In the genomic region with DNA sequence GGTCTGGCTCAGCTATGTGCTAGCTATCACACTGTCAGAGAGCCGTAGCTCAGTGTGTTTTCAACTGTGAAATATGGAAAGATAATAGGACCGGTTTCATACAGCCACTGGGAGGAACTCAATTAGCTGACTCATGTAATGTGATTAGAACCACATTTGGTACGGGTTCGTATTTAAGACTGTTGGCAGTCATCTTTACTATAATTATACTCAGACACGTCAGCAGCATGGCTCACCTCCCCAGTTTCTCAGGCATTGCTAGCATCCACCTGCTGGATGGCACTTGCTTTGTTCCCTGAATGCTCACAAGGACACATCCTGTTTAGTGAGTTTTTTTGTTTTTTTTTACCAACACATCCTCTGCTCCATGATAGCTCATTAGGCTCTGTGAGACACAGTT, we compare ENCODE assay signal across 21 mouse cellular contexts. TPM values are rescaled to one million over a fixed set of nuclear protein-coding genes. Genes with fewer than 3 reads are reported as not detected.
A peak's percentile ranks its signal among the peaks of the same experiment; 100 is the strongest.
DNase-seq lines count a peak whose midpoint lies in the region; ATAC-seq and TF ChIP-seq lines count a peak whose summit lies in the region.
"Had no signal": no experiment of that assay in that cellular context is flagged by ENCODE, and none has a peak within 500 bp of the region (broad histone marks: within the 10 kb centered on the region; RNA-seq: fewer than 3 reads in every experiment).

No protein-coding gene starts in this region.

- no peaks in the 10 kb centered on the region for H3K36me3 ChIP-seq in myocyte (ENCODE audit: control insufficient read depth, insufficient read depth)
- no peaks in the 10 kb centered on the region for H3K36me3 ChIP-seq in forebrain, embryonic 13.5 days (ENCODE audit: poor library complexity, severe bottlenecking)
- H3K36me3 ChIP-seq: embryonic facial prominence, embryonic 13.5 days; limb, embryonic 13.5 days; liver, embryonic 15.5 days; neural tube, embryonic 12.5 days had no signal

- no peaks in the 10 kb centered on the region for H3K9me3 ChIP-seq in forebrain, embryonic 13.5 days (replicated peaks)
- H3K9me3 ChIP-seq: embryonic facial prominence, embryonic 13.5 days; limb, embryonic 13.5 days; liver, embryonic 15.5 days; neural tube, embryonic 12.5 days had no signal

- no peak overlapping the region for H3ac ChIP-seq in myocyte (ENCODE audit: control insufficient read depth, insufficient read length)

- no peak for TF ChIP-seq POLR2A in myocyte (IDR thresholded peaks at IDR 0.05; ENCODE audit: insufficient read length, low read depth)

- 53% methylated on average over 5 of the region's 5 CpGs for WGBS in forebrain, embryonic 13.5 days

- no peak overlapping the region for H3K9ac ChIP-seq in forebrain, embryonic 13.5 days
- H3K9ac ChIP-seq: embryonic facial prominence, embryonic 13.5 days; limb, embryonic 13.5 days; liver, embryonic 15.5 days; neural tube, embryonic 12.5 days had no signal

- no peak for ATAC-seq in forebrain, embryonic 13.5 days
- ATAC-seq: hindbrain, embryonic 16.5 days had no signal

- H3K27me3 ChIP-seq in myocyte (ENCODE audit: control insufficient read depth, insufficient read depth, insufficient read length), result no peaks in the 10 kb centered on the region
- H3K27me3 ChIP-seq in forebrain, embryonic 13.5 days, result no peaks in the 10 kb centered on the region
- H3K27me3 ChIP-seq: embryonic facial prominence, embryonic 13.5 days; limb, embryonic 13.5 days; liver, embryonic 15.5 days; neural tube, embryonic 12.5 days had no signal

- peak; percentile 44 for DNase-seq in layer of hippocampus, adult 9-11 months
- no peak for DNase-seq in layer of hippocampus, adult 11-12 months (ENCODE audit: low spot score)
- peak; percentile 24 for DNase-seq in right cerebral cortex, postnatal 25 days
- no peak for DNase-seq in right cerebral cortex, postnatal 10 days (ENCODE audit: low spot score in 2 of 2)
- no peak for DNase-seq in heart, postnatal 10 days
- DNase-seq: adrenal gland, postnatal 10 days; cerebellum, adult 18-20 months; gastrocnemius, postnatal 36 days; kidney, adult 18-20 months; kidney, postnatal 10 days; lung, postnatal 10 days; midbrain, embryonic 14.5 days; thymus, postnatal 4 days had no signal

- no peak overlapping the region for H3K27ac ChIP-seq in forebrain, embryonic 13.5 days
- H3K27ac ChIP-seq: embryonic facial prominence, embryonic 13.5 days; limb, embryonic 13.5 days; liver, embryonic 15.5 days; neural tube, embryonic 12.5 days had no signal

- H3K4me3 ChIP-seq in myocyte, result no peak overlapping the region
- no peak overlapping the region for H3K4me3 ChIP-seq in forebrain, embryonic 13.5 days
- H3K4me3 ChIP-seq: embryonic facial prominence, embryonic 13.5 days; limb, embryonic 13.5 days; liver, embryonic 15.5 days; neural tube, embryonic 12.5 days had no signal

- peak overlapping the region; percentile 18 for H3K4me2 ChIP-seq in myocyte (ENCODE audit: low read depth)
- no peak overlapping the region for H3K4me2 ChIP-seq in forebrain, embryonic 13.5 days
- H3K4me2 ChIP-seq: embryonic facial prominence, embryonic 13.5 days; limb, embryonic 13.5 days; liver, embryonic 15.5 days; neural tube, embryonic 12.5 days had no signal

- H3K4me1 ChIP-seq in forebrain, embryonic 13.5 days, result peaks cover 11% of the 10 kb centered on the region; the same call in 1 of the 2 replicates
- H3K4me1 ChIP-seq: limb, embryonic 13.5 days; liver, embryonic 15.5 days; neural tube, embryonic 12.5 days had no signal

- intact Hi-C loops in heart, postnatal 10 days (cut with DNase I), result no loop called here

- no peaks in the 10 kb centered on the region for H3K79me2 ChIP-seq in myocyte (ENCODE audit: control insufficient read depth, insufficient read depth)

TF ChIP-seq in myocyte, 11 proteins besides CTCF, POLR2A, EP300 and RAD21:
- no peak for TF ChIP-seq CEBPB (IDR thresholded peaks at IDR 0.05; ENCODE audit: insufficient read depth, poor library complexity, severe bottlenecking)
- TF ChIP-seq MYOG (IDR thresholded peaks at IDR 0.05; ENCODE audit: control insufficient read depth in 1 of 3, insufficient read depth in 1 of 3, insufficient read length in 2 of 3, low read depth in 2 of 3), result no peak
- no peak for TF ChIP-seq E2F4 (IDR thresholded peaks at IDR 0.05; ENCODE audit: insufficient read depth)
- no peak for TF ChIP-seq TCF12 (IDR thresholded peaks at IDR 0.05; ENCODE audit: insufficient read depth, poor library complexity, severe bottlenecking)
- no peak for TF ChIP-seq USF1 (IDR thresholded peaks at IDR 0.05; ENCODE audit: low read depth)
- no peak for TF ChIP-seq MAX (IDR thresholded peaks at IDR 0.05; ENCODE audit: low read depth)
- no peak for TF ChIP-seq MYOD1 (IDR thresholded peaks at IDR 0.05; ENCODE audit: control insufficient read depth in 1 of 3, insufficient read length in 2 of 3, low read depth in 2 of 3)
- TF ChIP-seq TCF3 (IDR thresholded peaks at IDR 0.05; ENCODE audit: insufficient read length, low read depth), result no peak
- TF ChIP-seq POLR2AphosphoS2 (IDR thresholded peaks at IDR 0.05; ENCODE audit: insufficient read length, low read depth), result no peak
- TF ChIP-seq SRF (IDR thresholded peaks at IDR 0.05; ENCODE audit: control insufficient read depth, insufficient read length, low read depth), result no peak
- no peak for TF ChIP-seq REST (IDR thresholded peaks at IDR 0.05; ENCODE audit: insufficient read depth, insufficient read length)

RNA-seq across cellular contexts. Expression of gene Tlr5, which starts 52.5 kb away (rescaled TPM):
- polyA plus RNA-seq in myocyte (2012; fragmentation: generic; extraction: Trizol), result not detected
- 1 to 10 TPM; 1.2 to 1.7 TPM for total RNA-seq in heart, postnatal 10 days (2021)
- polyA plus RNA-seq in forebrain, embryonic 13.5 days (2015; fragmentation: Nextera tagmentation; extraction: Ambion mirVana), result 0.13 and 0.34 TPM in 2 replicates
- total RNA-seq: common myeloid progenitor, adult 5-6 weeks had no signal

Comparison
In these comparisons a context has a peak if more than half of its experiments do, and no peak if none do; other contexts are left out.
1. DNase-seq: peak in layer of hippocampus, adult 9-11 months (single experiment) and right cerebral cortex, postnatal 25 days (single experiment); none in layer of hippocampus, adult 11-12 months (single experiment), right cerebral cortex, postnatal 10 days (0 of 2) and heart, postnatal 10 days (0 of 2).